Mouse (Mus musculus): Measurements from ENCODE around the gene Amacr. TPM values are rescaled to one million over a fixed set of nuclear protein-coding genes. Genes with fewer than 3 reads are reported as not detected.
A peak's percentile ranks its signal among the peaks of the same experiment; 100 is the strongest.

The Amacr gene
- total and polyA plus RNA-seq, 3 experiments = 15.7 to 43.0 (median 29.6) TPM

- Histone ChIP-seq H3K9me3 (replicated peaks; ENCODE audit: low read length) (no peaks in the 10 kb centered on the region), H3K4me2 (ENCODE audit: insufficient read depth, low read depth, poor library complexity, severe bottlenecking) (peak overlapping the region; percentile 45), H3K9ac (ENCODE audit: insufficient read depth, low read depth) (no peak overlapping the region), H3K27me3 (replicated peaks) (no peaks in the 10 kb centered on the region), H3K4me1 (ENCODE audit: control insufficient read depth in 1 of 2, insufficient read depth in 2 of 2) (peaks cover 6% of the 10 kb centered on the region in 2 experiments; a peak in 2 of 4 replicates), H3K79me2 (replicated peaks; ENCODE audit: control insufficient read depth, extremely low read depth, insufficient read depth, poor library complexity, severe bottlenecking) (no peaks in the 10 kb centered on the region), H3K4me3 (replicated peaks in 1 of 3; ENCODE audit: low read depth in 2 of 3, low read length in 2 of 3, poor library complexity in 1 of 3) (no peak overlapping the region), H3K36me3 (replicated peaks in 1 of 2; ENCODE audit: control insufficient read depth in 1 of 2, insufficient read depth in 1 of 2, low read length in 1 of 2) (no peaks in the 10 kb centered on the region), H3K27ac (ENCODE audit: insufficient read depth, low read depth) (no peak overlapping the region)
- dilution Hi-C loops (cut with MboI; ENCODE audit: extremely low pct_ligation_motif_present, extremely low pct_unique_long_range_greater_than_20kb, low sequenced_read_pairs) = no loop called here
- in situ Hi-C loops (cut with MboI; ENCODE audit: low pct_ligation_motif_present, low pct_unique_long_range_greater_than_20kb, low sequenced_read_pairs) = loop anchor here (25.0 kb wide), 1 partner anchor 954 kb away; no protein-coding TSS in a partner anchor
- TF ChIP-seq RCOR1 (conservative IDR thresholded peaks at IDR 0.05; ENCODE audit: low read depth, low read length) = no peak
- no peak for TF ChIP-seq MAX (IDR thresholded peaks at IDR 0.05; ENCODE audit: low read length)
- TF ChIP-seq CTCF (conservative IDR thresholded peaks at IDR 0.05 in 1 of 2, IDR thresholded peaks at IDR 0.05 in 1 of 2; ENCODE audit: low read depth in 2 of 2, low read length in 2 of 2) = peak; percentile 71 to 82
- TF ChIP-seq SMC3 (IDR thresholded peaks at IDR 0.05; ENCODE audit: low read depth, low read length) = peak; percentile 77
- no peak for TF ChIP-seq ELF1 (IDR thresholded peaks at IDR 0.05; ENCODE audit: low read depth, low read length)
- TF ChIP-seq RAD21 (IDR thresholded peaks at IDR 0.05; ENCODE audit: low read depth, low read length) = peak; percentile 85
- TF ChIP-seq EP300 (IDR thresholded peaks at IDR 0.05; ENCODE audit: low read length) = no peak
- TF ChIP-seq JUND (conservative IDR thresholded peaks at IDR 0.05; ENCODE audit: low read depth, low read length) = no peak
- peak; percentile 42 for DNase-seq (ENCODE audit: extremely low read depth)
These were observed 27.2 kb downstream of the Amacr start for GRCm38 (mm10) chr15:11008756-11009155.

GRCm38 (mm10) chr15:11010976-11011548 lies 29.5 kb downstream of the Amacr start:
- peaks cover 4 to 10% of the 10 kb centered on the region in 2 experiments; a peak in 2 of 4 replicates for H3K4me1 ChIP-seq (ENCODE audit: control insufficient read depth in 1 of 2, insufficient read depth in 2 of 2)
- no peak overlapping the region for H3K27ac ChIP-seq (ENCODE audit: insufficient read depth, low read depth)
- H3K4me2 ChIP-seq (ENCODE audit: insufficient read depth, low read depth, poor library complexity, severe bottlenecking) = no peak overlapping the region
- H3K27me3 ChIP-seq (replicated peaks) = no peaks in the 10 kb centered on the region
- in situ Hi-C loops (cut with MboI; ENCODE audit: low pct_ligation_motif_present, low pct_unique_long_range_greater_than_20kb, low sequenced_read_pairs) (loop anchor here (25.0 kb wide), 1 partner anchor 951 kb away; no protein-coding TSS in a partner anchor), dilution Hi-C loops (cut with MboI; ENCODE audit: extremely low pct_ligation_motif_present, extremely low pct_unique_long_range_greater_than_20kb, low sequenced_read_pairs) (no loop called here)
- H3K36me3 ChIP-seq (replicated peaks in 1 of 2; ENCODE audit: control insufficient read depth in 1 of 2, insufficient read depth in 1 of 2, low read length in 1 of 2) = no peaks in the 10 kb centered on the region
- H3K79me2 ChIP-seq (replicated peaks; ENCODE audit: control insufficient read depth, extremely low read depth, insufficient read depth, poor library complexity, severe bottlenecking) = no peaks in the 10 kb centered on the region
- DNase-seq (ENCODE audit: extremely low read depth) = no peak
- no peak for TF ChIP-seq SMC3 (IDR thresholded peaks at IDR 0.05; ENCODE audit: low read depth, low read length)
- TF ChIP-seq TBP (conservative IDR thresholded peaks at IDR 0.05; ENCODE audit: low read depth, low read length) = no peak
- no peak for TF ChIP-seq JUN (IDR thresholded peaks at IDR 0.05; ENCODE audit: insufficient read depth, low read depth, low read length)
- no peak for TF ChIP-seq POLR2AphosphoS2 (IDR thresholded peaks at IDR 0.05; ENCODE audit: low read depth, low read length)
- TF ChIP-seq GABPA (IDR thresholded peaks at IDR 0.05; ENCODE audit: insufficient replicate concordance, low read depth, low read length) = no peak
- no peak for TF ChIP-seq MXI1 (IDR thresholded peaks at IDR 0.05; ENCODE audit: low read depth, low read length)
- no peak for TF ChIP-seq ETS1 (conservative IDR thresholded peaks at IDR 0.05; ENCODE audit: low read depth, low read length)
- TF ChIP-seq ZC3H11A (IDR thresholded peaks at IDR 0.05; ENCODE audit: low read depth, low read length) = no peak
- TF ChIP-seq EP300 (IDR thresholded peaks at IDR 0.05; ENCODE audit: low read length) = no peak
- no peak for TF ChIP-seq MAX (IDR thresholded peaks at IDR 0.05; ENCODE audit: low read length)
- TF ChIP-seq KAT2A (IDR thresholded peaks at IDR 0.05; ENCODE audit: insufficient replicate concordance, low read length) = no peak
- TF ChIP-seq RAD21 (IDR thresholded peaks at IDR 0.05; ENCODE audit: low read depth, low read length) = no peak
- TF ChIP-seq UBTF (IDR thresholded peaks at IDR 0.05; ENCODE audit: low read depth, low read length) = no peak
- no peak for TF ChIP-seq USF1 (IDR thresholded peaks at IDR 0.05; ENCODE audit: low read depth, low read length)
- no peak for TF ChIP-seq CTCF (conservative IDR thresholded peaks at IDR 0.05 in 1 of 2, IDR thresholded peaks at IDR 0.05 in 1 of 2; ENCODE audit: low read depth in 2 of 2, low read length in 2 of 2)
- TF ChIP-seq MYC (IDR thresholded peaks at IDR 0.05; ENCODE audit: low read depth, low read length) = no peak
- no peaks in the 10 kb centered on the region for H3K9me3 ChIP-seq (replicated peaks; ENCODE audit: low read length)
- H3K9ac ChIP-seq (ENCODE audit: insufficient read depth, low read depth) = no peak overlapping the region
- no peak overlapping the region for H3K4me3 ChIP-seq (replicated peaks in 1 of 3; ENCODE audit: low read depth in 2 of 3, low read length in 2 of 3, poor library complexity in 1 of 3)

Data from CH12.LX (cell line).